Comparison of ENCODE assay signal across 10 mouse cellular contexts in genomic region chr13:53033189-53033943, GRCm38 (mm10). TPM values are rescaled to one million over a fixed set of nuclear protein-coding genes. Genes with fewer than 3 reads are reported as not detected.
A peak's percentile ranks its signal among the peaks of the same experiment; 100 is the strongest.
DNase-seq lines count a peak whose midpoint lies in the region; ATAC-seq and TF ChIP-seq lines count a peak whose summit lies in the region.
"Had no signal": no experiment of that assay in that cellular context is flagged by ENCODE, and none has a peak within 500 bp of the region (broad histone marks: within the 10 kb centered on the region; RNA-seq: fewer than 3 reads in every experiment).

No protein-coding gene starts in this region.

- TF ChIP-seq CTCF in kidney, postnatal 0 days (IDR thresholded peaks at IDR 0.05; ENCODE audit: low read depth) = no peak

- no peaks in the 10 kb centered on the region for H3K27me3 ChIP-seq in kidney, postnatal 0 days (ENCODE audit: insufficient read depth, low read length)
- no peaks in the 10 kb centered on the region for H3K27me3 ChIP-seq in heart, embryonic 15.5 days
- no peaks in the 10 kb centered on the region for H3K27me3 ChIP-seq in myocyte (ENCODE audit: control insufficient read depth, insufficient read depth, insufficient read length)
- H3K27me3 ChIP-seq in hindbrain, embryonic 11.5 days (ENCODE audit: control insufficient read depth, insufficient read depth, low read length) = no peaks in the 10 kb centered on the region
- no peaks in the 10 kb centered on the region for H3K27me3 ChIP-seq in midbrain, embryonic 14.5 days (ENCODE audit: control insufficient read depth, insufficient read depth, low read length)

- H3K4me2 ChIP-seq in kidney, postnatal 0 days (ENCODE audit: low read length) = no peak overlapping the region
- peak overlapping the region; percentile 14 for H3K4me2 ChIP-seq in heart, embryonic 15.5 days
- H3K4me2 ChIP-seq in myocyte (ENCODE audit: low read depth) = peak overlapping the region; percentile 79
- H3K4me2 ChIP-seq in hindbrain, embryonic 11.5 days (replicated peaks; ENCODE audit: low read depth, low read length) = no peak overlapping the region
- H3K4me2 ChIP-seq in midbrain, embryonic 14.5 days (ENCODE audit: low read length) = no peak overlapping the region

- no peak for TF ChIP-seq POLR2A in myocyte (IDR thresholded peaks at IDR 0.05; ENCODE audit: insufficient read length, low read depth)

- H3K9me3 ChIP-seq in kidney, postnatal 0 days (replicated peaks; ENCODE audit: low read length) = no peaks in the 10 kb centered on the region
- no peaks in the 10 kb centered on the region for H3K9me3 ChIP-seq in heart, embryonic 15.5 days (replicated peaks)
- H3K9me3 ChIP-seq in hindbrain, embryonic 11.5 days (ENCODE audit: control insufficient read depth, low read length) = no peaks in the 10 kb centered on the region
- H3K9me3 ChIP-seq in midbrain, embryonic 14.5 days (ENCODE audit: control insufficient read depth, low read length) = no peaks in the 10 kb centered on the region

- no peak overlapping the region for H3K9ac ChIP-seq in kidney, postnatal 0 days (ENCODE audit: low read depth, low read length)
- no peak overlapping the region for H3K9ac ChIP-seq in heart, embryonic 15.5 days
- no peak overlapping the region for H3K9ac ChIP-seq in hindbrain, embryonic 11.5 days (ENCODE audit: low read depth, low read length)
- no peak overlapping the region for H3K9ac ChIP-seq in midbrain, embryonic 14.5 days (replicated peaks; ENCODE audit: low read length)

- peak; percentile 41 for DNase-seq in kidney, postnatal 0 days (ENCODE audit: low spot score)
- no peak for DNase-seq in kidney, postnatal 36 days
- peak; percentile 73 for DNase-seq in fibroblast of lung, adult 2 months (ENCODE audit: low read depth)
- DNase-seq in ovary, adult 18-20 months (ENCODE audit: low spot score) = no peak
- no peak for DNase-seq in hindbrain, embryonic 11.5 days (ENCODE audit: low spot score)
- no peak for DNase-seq in midbrain, embryonic 14.5 days
- DNase-seq: kidney, postnatal 25 days had no signal

- H3K79me2 ChIP-seq in myocyte (ENCODE audit: control insufficient read depth, insufficient read depth) = no peaks in the 10 kb centered on the region

- 49% methylated on average over 10 of the region's 10 CpGs for WGBS in kidney, postnatal 0 days
- 42% methylated on average over 10 of the region's 10 CpGs for WGBS in heart, embryonic 15.5 days
- 76% methylated on average over 10 of the region's 10 CpGs for WGBS in hindbrain, embryonic 11.5 days
- WGBS in midbrain, embryonic 14.5 days = 86% methylated on average over 10 of the region's 10 CpGs

- H3K27ac ChIP-seq in kidney, postnatal 0 days = no peak overlapping the region
- peak overlapping the region; percentile 86 for H3K27ac ChIP-seq in heart, embryonic 15.5 days
- no peak overlapping the region for H3K27ac ChIP-seq in hindbrain, embryonic 11.5 days (ENCODE audit: low read depth, low read length)
- no peak overlapping the region for H3K27ac ChIP-seq in midbrain, embryonic 14.5 days (replicated peaks; ENCODE audit: low read depth, low read length)

- H3K36me3 ChIP-seq in kidney, postnatal 0 days (ENCODE audit: insufficient read depth, low read length) = no peaks in the 10 kb centered on the region
- H3K36me3 ChIP-seq in heart, embryonic 15.5 days = no peaks in the 10 kb centered on the region
- no peaks in the 10 kb centered on the region for H3K36me3 ChIP-seq in myocyte (ENCODE audit: control insufficient read depth, insufficient read depth)
- H3K36me3 ChIP-seq in hindbrain, embryonic 11.5 days (ENCODE audit: control insufficient read depth, insufficient read depth, low read length) = no peaks in the 10 kb centered on the region
- H3K36me3 ChIP-seq in midbrain, embryonic 14.5 days (ENCODE audit: control insufficient read depth, insufficient read depth, low read length) = no peaks in the 10 kb centered on the region

- no peaks in the 10 kb centered on the region for H3K4me1 ChIP-seq in kidney, postnatal 0 days (replicated peaks; ENCODE audit: insufficient read depth, low read length)
- H3K4me1 ChIP-seq in heart, embryonic 15.5 days (replicated peaks) = peaks cover 26% of the 10 kb centered on the region
- H3K4me1 ChIP-seq in hindbrain, embryonic 11.5 days (replicated peaks; ENCODE audit: control insufficient read depth, insufficient read depth, low read length) = no peaks in the 10 kb centered on the region
- H3K4me1 ChIP-seq in midbrain, embryonic 14.5 days (ENCODE audit: control insufficient read depth, insufficient read depth, low read length) = no peaks in the 10 kb centered on the region

- ATAC-seq in kidney, postnatal 0 days (replicated peaks; ENCODE audit: low FRiP score, low read depth) = no peak
- ATAC-seq in heart, embryonic 15.5 days (replicated peaks; ENCODE audit: insufficient number of reproducible peaks, insufficient read depth, low FRiP score, low read depth) = peak; percentile 90
- ATAC-seq in hindbrain, embryonic 11.5 days (ENCODE audit: low FRiP score) = no peak
- no peak for ATAC-seq in midbrain, embryonic 14.5 days (ENCODE audit: low FRiP score, low TSS enrichment)
- ATAC-seq: CD4-positive, CD25-positive, alpha-beta regulatory T cell, adult 4 months had no signal

- no peak overlapping the region for H3ac ChIP-seq in myocyte (ENCODE audit: control insufficient read depth, insufficient read length)

- no peak overlapping the region for H3K4me3 ChIP-seq in kidney, postnatal 0 days (replicated peaks; ENCODE audit: low read depth, low read length)
- H3K4me3 ChIP-seq in heart, embryonic 15.5 days = no peak overlapping the region
- no peak overlapping the region for H3K4me3 ChIP-seq in myocyte
- H3K4me3 ChIP-seq in hindbrain, embryonic 11.5 days (ENCODE audit: low read depth, low read length) = no peak overlapping the region
- no peak overlapping the region for H3K4me3 ChIP-seq in midbrain, embryonic 14.5 days (replicated peaks; ENCODE audit: low read depth, low read length)

TF ChIP-seq in myocyte, 11 proteins besides CTCF, POLR2A, EP300 and RAD21:
- no peak for TF ChIP-seq E2F4 (IDR thresholded peaks at IDR 0.05; ENCODE audit: insufficient read depth)
- peak; percentile 97 for TF ChIP-seq CEBPB (IDR thresholded peaks at IDR 0.05; ENCODE audit: insufficient read depth, poor library complexity, severe bottlenecking)

RNA-seq across cellular contexts. Expression of gene Nfil3, which starts 52.5 kb away (rescaled TPM):
- 17.0 and 17.1 TPM in 2 replicates for polyA plus RNA-seq in kidney, postnatal 0 days (2015; fragmentation: Nextera tagmentation; extraction: Ambion mirVana)
- 37.1 and 40.5 TPM in 2 replicates for polyA plus RNA-seq in heart, embryonic 15.5 days (2015; fragmentation: Nextera tagmentation; extraction: Ambion mirVana)
- 60.6 TPM for polyA plus RNA-seq in myocyte (2012; fragmentation: generic; extraction: Trizol)
- polyA plus RNA-seq in hindbrain, embryonic 11.5 days (2014; fragmentation: Nextera tagmentation; extraction: Ambion mirVana) = 27.1 and 30.0 TPM in 2 replicates
- 44.8 and 49.5 TPM in 2 replicates for polyA plus RNA-seq in midbrain, embryonic 14.5 days (2014; fragmentation: Nextera tagmentation; extraction: Ambion mirVana)

Comparison
In these comparisons a context has a peak if more than half of its experiments do, and no peak if none do; other contexts are left out.
1. DNase-seq: peak in kidney, postnatal 0 days (single experiment) and fibroblast of lung, adult 2 months (single experiment); none in kidney, postnatal 36 days (0 of 2), ovary, adult 18-20 months (single experiment), hindbrain, embryonic 11.5 days (single experiment) and midbrain, embryonic 14.5 days (single experiment).
2. H3K4me2 ChIP-seq: peak in heart, embryonic 15.5 days (single experiment) and myocyte (single experiment); none in kidney, postnatal 0 days (single experiment), hindbrain, embryonic 11.5 days (single experiment) and midbrain, embryonic 14.5 days (single experiment).